Mouse (Mus musculus) layer of hippocampus, postnatal 36 days (tissue): ENCODE results near the gene Nrg4. TPM values are rescaled to one million over a fixed set of nuclear protein-coding genes. Genes with fewer than 3 reads are reported as not detected.

ENCODE experiments used
- DNase-seq, 2 experiments: peaks; one replicate each; pipeline ENCODE4 v3.0.0; 2022
- total RNA-seq, 2 experiments: library from RNA; stranded (reverse); gene quantifications; 2 replicates each; pipeline ENCODE4 v1.2.3; 2021

Gene Nrg4
- total RNA-seq, 2 experiments from 2014 or later, result 1.1 TPM; not detected in 1

- DNase-seq, result peak; percentile 80 to 82
Observed at GRCm38 (mm10) chr9:55208790-55209481, 117.7 kb downstream of the Nrg4 start, which contains the start of gene Fbxo22. Fbxo22 (plus strand) TSS chr9:55208925.

- DNase-seq, result no peak
Observed at GRCm38 (mm10) chr9:55208458-55208789, 118.2 kb downstream of the Nrg4 start.

DNA sequence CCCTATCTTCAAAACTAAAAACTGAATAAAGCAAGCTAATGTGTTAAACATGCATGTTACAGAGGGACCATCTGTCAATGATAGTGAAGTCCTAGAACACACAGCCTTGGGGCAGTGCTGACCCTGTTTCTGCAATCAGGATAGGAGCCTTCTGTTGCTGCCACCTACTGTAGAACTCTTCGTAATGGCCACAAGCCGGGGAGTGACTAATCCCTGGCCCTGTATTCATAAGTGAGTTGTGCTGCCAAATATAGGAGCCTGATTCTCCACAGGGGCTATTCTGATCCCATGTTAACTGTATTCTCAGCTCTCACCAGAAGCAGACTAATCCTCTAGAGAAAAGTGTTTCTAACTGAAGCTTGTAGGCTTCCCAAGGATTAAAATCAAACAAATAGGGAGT, 127.3 kb downstream of the Nrg4 start:
- no peak for DNase-seq

DNA sequence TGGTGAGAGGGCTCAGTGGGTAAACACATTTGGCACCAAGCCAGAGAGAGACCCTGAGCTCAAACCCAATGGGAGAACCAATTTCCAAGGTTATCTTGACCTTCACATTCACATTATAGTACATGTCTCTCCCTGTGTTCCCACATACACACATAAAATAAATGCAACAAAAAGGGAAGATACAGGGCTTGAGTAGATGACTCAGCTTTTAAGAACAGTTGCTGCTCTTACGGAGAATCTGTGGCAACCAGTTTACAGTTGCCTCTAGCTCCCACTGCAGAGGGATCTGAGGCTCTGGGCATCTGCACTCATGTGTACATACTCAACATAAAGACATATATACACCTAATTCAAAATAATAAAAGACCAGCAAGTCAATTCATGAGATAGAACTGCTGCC, 128.4 kb downstream of the Nrg4 start:
- no peak for DNase-seq

GRCm38 (mm10) chr9:55195876-55196275, 130.8 kb downstream of the Nrg4 start:
- no peak for DNase-seq

- DNase-seq, result no peak
Observed at GRCm38 (mm10) chr9:55174235-55174634, 152.4 kb downstream of the Nrg4 start.

DNA sequence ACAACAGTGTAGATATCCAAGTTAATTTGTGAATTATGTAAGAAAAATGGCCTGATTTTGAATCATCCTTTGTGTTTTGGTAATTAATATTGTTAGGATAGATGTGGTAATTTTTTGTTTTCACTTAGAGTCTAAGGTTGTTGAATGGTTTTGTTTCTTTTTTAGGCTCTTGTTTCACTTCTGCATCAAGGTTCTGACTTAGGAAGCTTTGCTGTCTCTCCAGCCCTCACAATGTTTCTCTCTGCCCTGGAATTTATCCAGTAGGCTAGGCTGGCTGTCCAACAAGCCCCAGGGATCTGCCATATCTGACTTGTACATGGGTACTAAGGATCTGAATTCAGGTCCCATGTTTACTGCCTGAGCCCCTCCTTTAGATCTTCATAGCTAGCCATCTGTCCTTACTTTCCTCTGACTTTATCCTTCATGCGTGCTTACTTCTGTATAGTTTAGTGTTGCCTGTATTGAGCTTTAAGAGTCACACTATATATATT, 154.4 kb downstream of the Nrg4 start:
- no peak for DNase-seq

DNA sequence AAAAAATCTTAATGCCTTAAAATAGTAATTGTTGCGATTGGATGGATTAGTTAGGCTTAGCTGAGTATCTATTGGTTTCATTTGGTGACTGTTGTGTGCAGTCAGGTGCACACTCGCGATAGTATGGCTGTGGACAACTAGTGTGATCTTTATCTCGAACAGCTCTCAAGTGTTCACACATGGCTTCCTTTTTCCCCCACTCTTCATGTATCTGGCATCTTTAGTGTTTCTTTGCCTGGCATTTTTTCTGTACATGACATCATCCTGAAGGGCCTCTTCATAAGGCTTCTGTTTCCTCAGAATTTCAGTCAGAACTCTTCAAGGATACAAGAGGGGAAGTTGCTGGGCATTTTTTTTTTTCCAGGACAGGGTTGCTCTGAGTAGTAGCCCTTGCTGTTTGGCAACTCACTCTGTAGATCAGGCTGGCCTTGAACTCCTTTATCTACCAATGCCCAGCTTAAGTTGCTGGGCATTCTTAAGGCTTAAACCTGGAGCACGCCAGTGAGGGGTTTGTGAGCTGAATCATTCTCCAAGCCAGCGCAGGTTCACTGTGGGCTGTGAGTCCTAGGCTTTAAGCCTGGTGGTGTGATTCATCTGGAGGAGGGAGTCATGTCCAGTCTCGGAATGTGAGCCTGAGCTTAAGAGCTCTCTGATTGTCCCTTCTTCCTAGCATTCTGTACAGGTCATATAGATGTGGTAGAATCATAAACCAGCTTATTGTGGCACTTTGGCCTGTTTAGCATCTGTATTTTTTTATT, 155.8 kb downstream of the Nrg4 start:
- no peak for DNase-seq

Other genes starting within 250 kb of the Nrg4 start
- gene Ube2q2, start 178.0 kb downstream of the Nrg4 start, total RNA-seq, result 10 to 100 TPM; 62.0 to 66.6 TPM
- 10 to 100 TPM; 35.2 to 35.3 TPM for gene Fbxo22, start 117.9 kb downstream of the Nrg4 start, total RNA-seq
- 1 to 10 TPM; 5.0 to 6.7 TPM for gene Tmem266, start 69 bp upstream of the Nrg4 start, total RNA-seq
- 10 to 100 TPM; 39.3 to 43.3 TPM for gene Etfa, start 185.4 kb upstream of the Nrg4 start, total RNA-seq
- not detected for gene Isl2, start 211.8 kb upstream of the Nrg4 start, total RNA-seq